Mouse (Mus musculus) left cerebral cortex, adult 2 months (tissue): ENCODE measurements at regions not wholly inside any gene's neighbourhood (a gene's known extent, or its start where the extent isn't known, plus 50 kb on each side); places are given as distances from the start of the nearest gene placed in this dataset.
"Not testable (repeated sequence)": the region's sequence is repeated elsewhere in the genome, so short reads cannot be mapped to it uniquely, and the experiment has no call there.

Experiments used
- DNase-seq, 2 experiments: peaks; one replicate each; pipeline ENCODE4 v3.0.0; 2021 to 2022; ENCODE audit warnings: low spot score in 2 of 2, mixed read lengths in 1 of 2; ENCODE audit errors: extremely low spot score in 1 of 2
- H3K27ac ChIP-seq: fragments of 200-600 bp; 2 replicates; pipeline ENCODE4 v1.8.1; 2022
- H3K4me3 ChIP-seq: fragments of 200-600 bp; 2 replicates; pipeline ENCODE4 v1.8.1; 2022
- CTCF ChIP-seq: fragments of 200-600 bp; IDR thresholded peaks from 2 replicates; pipeline ENCODE4 v1.8.1; 2022; ENCODE audit warnings: antibody characterized with exemption, mild to moderate bottlenecking, moderate library complexity
- intact Hi-C: fragments of 180-260 bp; cut with DNase I; formaldehyde crosslinking; loops from one replicate; pipeline ENCODE4 v1.15.1; 2025

GRCm38 (mm10) chr2:39420696-39421095, 194.4 kb upstream of the Ppp6c start:
- intact Hi-C loops: no loop called here
- DNase-seq: no peak
- no peak overlapping the region for H3K27ac ChIP-seq
- H3K4me3 ChIP-seq: no peak overlapping the region
- no peak for TF ChIP-seq CTCF

- DNase-seq: no peak
- Histone ChIP-seq H3K4me3 (no peak overlapping the region), H3K27ac (no peak overlapping the region)
- intact Hi-C loops: no loop called here
- TF ChIP-seq CTCF: no peak
Observed at GRCm38 (mm10) chr2:39400336-39400735, 174.1 kb upstream of the Ppp6c start.

- H3K27ac ChIP-seq: no peak overlapping the region
- H3K4me3 ChIP-seq: no peak overlapping the region
- no peak for DNase-seq
- intact Hi-C loops: no loop called here
- TF ChIP-seq CTCF: no peak; the same call in 1 of the 2 replicates
Observed at GRCm38 (mm10) chr2:39399523-39399922, 173.3 kb upstream of the Ppp6c start.

GRCm38 (mm10) chr2:39394643-39395042, 168.4 kb upstream of the Ppp6c start:
- intact Hi-C loops: no loop called here
- TF ChIP-seq CTCF: peak; percentile 27
- Histone ChIP-seq H3K4me3 (no peak overlapping the region), H3K27ac (no peak overlapping the region)
- no peak for DNase-seq

GRCm38 (mm10) chr2:39377264-39377663, 151.0 kb upstream of the Ppp6c start:
- intact Hi-C loops: no loop called here
- no peak for DNase-seq
- no peak overlapping the region for H3K27ac ChIP-seq
- no peak overlapping the region for H3K4me3 ChIP-seq
- TF ChIP-seq CTCF: no peak

- H3K27ac ChIP-seq: no peak overlapping the region
- intact Hi-C loops: loop anchor here (1.0 kb wide), 1 partner anchor 105 kb away; no protein-coding TSS in a partner anchor
- DNase-seq: peak; percentile 88 to 95
- no peak; the same call in none of the 2 replicates for TF ChIP-seq CTCF
- no peak overlapping the region for H3K4me3 ChIP-seq
Observed at GRCm38 (mm10) chr2:39373068-39373779, 147.0 kb upstream of the Ppp6c start.

- Histone ChIP-seq H3K27ac (no peak overlapping the region), H3K4me3 (no peak overlapping the region)
- DNase-seq: no peak
- no peak for TF ChIP-seq CTCF
- intact Hi-C loops: no loop called here
Observed at GRCm38 (mm10) chr2:39344207-39344606, 118.0 kb upstream of the Ppp6c start.

GRCm38 (mm10) chr2:39340406-39340805, 114.2 kb upstream of the Ppp6c start:
- no peak overlapping the region for H3K27ac ChIP-seq
- DNase-seq: no peak
- no peak for TF ChIP-seq CTCF
- intact Hi-C loops: no loop called here
- H3K4me3 ChIP-seq: no peak overlapping the region

- no peak overlapping the region for H3K4me3 ChIP-seq
- no peak for DNase-seq
- no peak for TF ChIP-seq CTCF
- no peak overlapping the region for H3K27ac ChIP-seq
- intact Hi-C loops: no loop called here
Observed at GRCm38 (mm10) chr2:39338832-39339649, 112.8 kb upstream of the Ppp6c start.

GRCm38 (mm10) chr2:39337524-39337923, 111.3 kb upstream of the Ppp6c start:
- Histone ChIP-seq H3K4me3 (no peak overlapping the region), H3K27ac (no peak overlapping the region)
- no peak for TF ChIP-seq CTCF
- intact Hi-C loops: no loop called here
- DNase-seq: no peak

GRCm38 (mm10) chr2:39325715-39326493, 99.7 kb upstream of the Ppp6c start:
- TF ChIP-seq CTCF: no peak
- H3K4me3 ChIP-seq: no peak overlapping the region; the same call in 1 of the 2 replicates
- DNase-seq: no peak
- H3K27ac ChIP-seq: no peak overlapping the region
- intact Hi-C loops: no loop called here

- DNase-seq, H3K27ac ChIP-seq, intact Hi-C loops, H3K4me3 ChIP-seq: not testable (repeated sequence)
Observed at GRCm38 (mm10) chr2:39325122-39325521, 98.9 kb upstream of the Ppp6c start.
